Mouse (Mus musculus) small intestine, adult 2 months (tissue): ENCODE data around the gene Zfhx3.

Experiments
- CTCF ChIP-seq: fragments of 200-500 bp; IDR thresholded peaks from 2 replicates; pipeline ENCODE4 v1.5.1; 2012; ENCODE audit warnings: low read depth, mild to moderate bottlenecking, control low read depth, inconsistent platforms, low read length, moderate library complexity, mixed read lengths; ENCODE audit not compliant: insufficient replicate concordance, insufficient read length; ENCODE audit errors: extremely low read depth
- POLR2A ChIP-seq: fragments of 200-500 bp; IDR thresholded peaks from 2 replicates; pipeline ENCODE4 v1.6.1; 2012; ENCODE audit warnings: low read depth, mild to moderate bottlenecking, control low read depth, inconsistent platforms, low read length, moderate library complexity

GRCm38 (mm10) chr8:108043618-108044017 is 101.2 kb downstream of the Zfhx3 start:
- no peak for TF ChIP-seq CTCF
- TF ChIP-seq POLR2A: no peak
